Mouse (Mus musculus) lung, adult 2 months (tissue): ENCODE measurements around the gene Sh3d21.

Source experiments
- CTCF ChIP-seq: fragments of 200-500 bp; IDR thresholded peaks from 2 replicates; pipeline ENCODE4 v1.5.1; 2011; ENCODE audit warnings: mild to moderate bottlenecking, low read length, control low read depth; ENCODE audit not compliant: insufficient read depth
- POLR2A ChIP-seq: fragments of 200-500 bp; IDR thresholded peaks from 2 replicates; pipeline ENCODE4 v1.6.1; 2011; ENCODE audit warnings: low read depth, mild to moderate bottlenecking, control low read depth, low read length, borderline replicate concordance; ENCODE audit errors: extremely low read depth

DNA sequence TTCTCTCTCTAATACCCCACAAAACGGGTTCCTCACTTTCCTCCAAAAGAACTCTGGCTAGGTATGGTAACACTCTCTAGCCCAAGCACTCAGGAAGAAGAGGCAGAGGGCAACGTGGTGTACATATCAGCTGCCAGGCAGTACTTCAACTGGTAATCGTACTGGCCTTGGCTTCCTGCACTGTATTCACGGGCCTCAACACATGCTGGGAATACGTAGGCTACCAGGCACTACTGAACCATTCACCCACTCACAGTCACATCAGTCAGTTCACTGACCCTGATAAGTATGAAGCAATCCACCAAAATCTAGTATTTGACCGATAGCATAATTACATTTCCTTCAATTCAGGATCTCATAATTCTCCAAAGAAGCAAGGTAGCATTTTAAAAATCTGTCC is 36.3 kb upstream of the Sh3d21 start:
- TF ChIP-seq CTCF = no peak
- no peak for TF ChIP-seq POLR2A
